In the genomic region with DNA sequence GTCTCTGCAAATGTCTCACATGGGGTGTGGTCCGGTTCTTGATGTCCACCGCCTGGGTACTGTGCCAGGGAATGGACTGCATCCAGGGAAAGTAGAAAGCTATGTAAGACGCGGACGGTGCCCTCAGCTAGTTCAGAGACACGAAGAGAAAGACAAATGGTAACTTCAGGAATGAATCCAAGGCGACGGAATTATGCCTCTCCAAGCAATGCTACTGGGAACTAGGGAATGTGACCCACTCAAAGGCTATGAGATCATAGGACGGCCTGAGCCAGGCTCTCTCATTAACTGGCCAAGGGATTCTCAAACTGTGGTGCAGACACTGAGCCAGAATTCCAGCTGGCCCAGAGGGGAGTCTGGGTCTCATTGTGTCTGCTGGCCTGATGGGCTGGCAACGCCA, we compare ENCODE assay signal across 8 mouse cellular contexts.
DNase-seq lines count a peak whose midpoint lies in the region; TF ChIP-seq lines count a peak whose summit lies in the region.
"Had no signal": no experiment of that assay in that cellular context is flagged by ENCODE, and none has a peak within 500 bp of the region (broad histone marks: within the 10 kb centered on the region; RNA-seq: fewer than 3 reads in every experiment).

No protein-coding gene starts in this region.

- peak; percentile 39 for DNase-seq in lung, postnatal 14 days
- no peak for DNase-seq in lung, adult 2 months
- no peak for DNase-seq in embryonic facial prominence, embryonic 10.5 days (ENCODE audit: low spot score)
- peak; percentile 53 to 66 for DNase-seq in gastrocnemius, postnatal 36 days
- DNase-seq in lung, postnatal 36 days = peak; percentile 36
- no peak for DNase-seq in kidney, postnatal 4 days
- DNase-seq in adrenal gland, postnatal 4 days (ENCODE audit: low spot score in 2 of 2) = no peak

- H3K27ac ChIP-seq in embryonic facial prominence, embryonic 10.5 days (replicated peaks) = 0 out of 2 replicates have a peak overlapping the region, but pooled peaks have one; percentile 16
- H3K27ac ChIP-seq: limb, embryonic 12.5 days had no signal

- 68% methylated on average over 10 of the region's 10 CpGs for WGBS in lung, adult 2 months
- WGBS in embryonic facial prominence, embryonic 10.5 days = 82% methylated on average over 10 of the region's 10 CpGs

- H3K4me3 ChIP-seq in lung, adult 2 months (replicated peaks; ENCODE audit: extremely low read depth, low read depth, low read length) = no peak overlapping the region
- H3K4me3 ChIP-seq in embryonic facial prominence, embryonic 10.5 days = no peak overlapping the region
- H3K4me3 ChIP-seq: limb, embryonic 12.5 days had no signal

- H3K36me3 ChIP-seq in embryonic facial prominence, embryonic 10.5 days (replicated peaks) = no peaks in the 10 kb centered on the region
- H3K36me3 ChIP-seq: limb, embryonic 12.5 days had no signal

- no peak for TF ChIP-seq CTCF in lung, adult 2 months (IDR thresholded peaks at IDR 0.05; ENCODE audit: insufficient read depth, low read length)

- H3K9me3 ChIP-seq in embryonic facial prominence, embryonic 10.5 days = no peaks in the 10 kb centered on the region
- H3K9me3 ChIP-seq: limb, embryonic 12.5 days had no signal

- no peak for TF ChIP-seq POLR2A in lung, adult 2 months (IDR thresholded peaks at IDR 0.05; ENCODE audit: borderline replicate concordance, extremely low read depth, low read depth, low read length)

- peaks cover 15% of the 10 kb centered on the region; the same call in 1 of the 2 replicates for H3K27me3 ChIP-seq in embryonic facial prominence, embryonic 10.5 days (replicated peaks; ENCODE audit: low read depth, poor library complexity, severe bottlenecking)
- H3K27me3 ChIP-seq: limb, embryonic 12.5 days had no signal

- intact Hi-C loops in gastrocnemius, postnatal 36 days (cut with DNase I) = no loop called here

- H3K4me1 ChIP-seq in lung, adult 2 months (ENCODE audit: control insufficient read depth, insufficient read depth, low read length) = no peaks in the 10 kb centered on the region
- peaks cover 24% of the 10 kb centered on the region for H3K4me1 ChIP-seq in embryonic facial prominence, embryonic 10.5 days

Comparison
In these comparisons a context has a peak if more than half of its experiments do, and no peak if none do; other contexts are left out.
1. DNase-seq: peak in lung, postnatal 14 days (single experiment), gastrocnemius, postnatal 36 days (2 of 2) and lung, postnatal 36 days (single experiment); none in lung, adult 2 months (single experiment), embryonic facial prominence, embryonic 10.5 days (single experiment), kidney, postnatal 4 days (0 of 2) and adrenal gland, postnatal 4 days (0 of 2).